Mouse (Mus musculus) effector memory CD4-positive, alpha-beta T cell, adult 7 months (primary cell): ENCODE measurements around the gene Neu3. TPM values are rescaled to one million over a fixed set of nuclear protein-coding genes. Genes with fewer than 3 reads are reported as not detected.

ENCODE experiments used
- polyA plus RNA-seq: library from polyadenylated mRNA; unstranded; fragments of 100-300 nt; shearing (Covaris generic); gene quantifications from one replicate; pipeline ENCODE4 v1.2.1, GENCODE M21; 2017

The Neu3 gene
- polyA plus RNA-seq: 3.8 TPM

GRCm38 (mm10) chr7:99828083-99828570 is at the start of gene Neu3:
TSS of gene Neu3 (minus strand) at chr7:99828417.

GRCm38 (mm10) chr7:99863362-99863761 is 35.1 kb upstream of the Neu3 start, which contains the start of gene Spcs2:
TSS of gene Spcs2 (minus strand) at chr7:99863462.

GRCm38 (mm10) chr7:99858813-99859585 is 30.8 kb upstream of the Neu3 start, which contains the start of gene Xrra1:
TSS of gene Xrra1 (plus strand) at chr7:99859116.

GRCm38 (mm10) chr7:99763207-99763606 is 65.0 kb downstream of the Neu3 start, which contains the start of gene Olfr521:
TSS of gene Olfr521 (plus strand) at chr7:99763507.

Other genes with a start within 250 kb of the Neu3 start
- 0.16 TPM for gene Tpbgl, start 201.3 kb downstream of the Neu3 start, polyA plus RNA-seq
- gene Slco2b1, start 117.1 kb downstream of the Neu3 start, polyA plus RNA-seq: not detected
- not detected for gene Olfr520, start 98.1 kb downstream of the Neu3 start, polyA plus RNA-seq
- gene Olfr521, start 64.9 kb downstream of the Neu3 start, polyA plus RNA-seq: not detected
- not detected for gene Xrra1, start 30.7 kb upstream of the Neu3 start, polyA plus RNA-seq
- gene Spcs2, start 35.0 kb upstream of the Neu3 start, polyA plus RNA-seq: 249 TPM
- 6.4 TPM for gene Rnf169, start 152.0 kb upstream of the Neu3 start, polyA plus RNA-seq
- gene Chrdl2, start 177.8 kb upstream of the Neu3 start, polyA plus RNA-seq: not detected